Mouse (Mus musculus): ENCODE results near the gene Cnnm4. TPM values are rescaled to one million over a fixed set of nuclear protein-coding genes. Genes with fewer than 3 reads are reported as not detected.

Cnnm4 gene
- polyA plus RNA-seq, 1 experiment: 6.5 TPM

GRCm38 (mm10) chr1:36545845-36546600 is 74.6 kb downstream of the Cnnm4 start:
- H3K27ac ChIP-seq (ENCODE audit: insufficient read depth, low read length): no peak overlapping the region
- TF ChIP-seq POLR2A (IDR thresholded peaks at IDR 0.05; ENCODE audit: extremely low read depth, insufficient read depth, low read length) (no peak), CTCF (IDR thresholded peaks at IDR 0.05; ENCODE audit: extremely low read depth, insufficient read depth, low read length) (no peak)

DNA sequence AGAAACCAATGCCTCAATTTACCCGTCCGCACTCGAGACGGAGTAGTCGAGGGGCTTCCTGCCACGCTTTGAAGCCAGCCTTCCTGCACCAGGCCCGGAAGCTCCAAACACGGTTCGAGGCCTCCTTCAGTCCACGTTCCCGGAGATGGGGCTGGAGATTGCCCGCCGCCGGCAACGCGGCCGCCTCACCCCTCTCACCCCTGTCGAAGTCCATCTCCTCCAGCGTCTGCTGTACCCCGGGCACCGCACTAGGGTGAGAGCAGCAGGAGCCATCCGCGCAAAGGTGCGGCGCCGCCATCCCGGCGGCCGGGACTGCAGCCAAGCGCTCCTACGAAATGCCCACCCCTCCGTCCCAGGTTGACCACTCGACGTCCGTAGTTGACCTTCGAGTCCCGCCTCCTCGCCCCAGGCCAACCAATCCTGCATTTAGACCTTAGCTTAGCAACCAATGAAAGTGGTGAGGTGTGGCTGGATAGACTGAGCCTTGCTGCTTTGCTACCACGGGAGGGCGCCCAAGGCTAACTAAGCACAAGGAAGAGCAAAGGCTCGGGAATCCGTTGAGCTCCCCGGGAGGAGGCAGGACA is 75.6 kb downstream of the Cnnm4 start, which contains the start of gene Ankrd39:
Ankrd39 (minus strand) TSS at position 558 of the 584 bp plus-strand sequence.
- no peaks in the 10 kb centered on the region for H3K4me1 ChIP-seq (ENCODE audit: control insufficient read depth, insufficient read depth, low read length)
- no peak within 1 kb of the TSS for H3K27ac ChIP-seq (ENCODE audit: insufficient read depth, low read length)
- H3K4me3 ChIP-seq (ENCODE audit: insufficient read depth, low read length): peak within 1 kb of the TSS; percentile 67
- TF ChIP-seq POLR2A (IDR thresholded peaks at IDR 0.05; ENCODE audit: extremely low read depth, insufficient read depth, low read length) (peak; percentile 78), CTCF (IDR thresholded peaks at IDR 0.05; ENCODE audit: extremely low read depth, insufficient read depth, low read length) (peak; percentile 100)

More at GRCm38 (mm10) chr1:36545845-36546600, 74.6 kb downstream of the Cnnm4 start:
- H3K4me1 ChIP-seq (ENCODE audit: control insufficient read depth, insufficient read depth, low read length): no peaks in the 10 kb centered on the region
- peak overlapping the region; percentile 67 for H3K4me3 ChIP-seq (ENCODE audit: insufficient read depth, low read length)

DNA sequence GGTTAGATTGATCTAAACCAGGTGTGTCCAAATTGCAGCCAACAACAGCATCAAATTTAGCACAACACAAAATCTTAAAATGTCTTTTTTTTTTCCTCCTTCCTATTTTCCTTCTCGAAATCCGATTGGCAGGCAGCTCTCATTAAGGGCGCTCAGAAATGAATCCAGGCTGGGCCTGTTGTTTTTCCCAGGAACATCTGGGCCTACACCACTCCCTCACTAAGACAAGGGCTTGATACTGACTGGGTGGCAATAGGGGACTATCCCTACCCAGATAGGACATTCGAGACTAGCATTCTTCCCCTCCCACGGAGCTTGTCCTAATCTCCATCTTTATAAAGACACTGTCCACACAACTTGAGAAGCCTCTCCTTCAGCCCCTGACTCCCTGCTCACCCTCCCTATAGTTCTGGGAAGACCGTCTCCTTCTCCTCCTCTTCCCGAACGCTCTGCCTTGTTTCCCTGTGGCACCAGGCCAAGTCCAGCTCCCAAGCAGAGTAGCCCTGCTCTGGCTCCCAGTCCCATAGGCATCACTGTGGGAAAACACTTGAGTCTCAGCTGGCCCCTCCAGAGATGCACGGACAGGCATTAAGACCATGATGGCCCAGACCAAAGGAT is 76.7 kb downstream of the Cnnm4 start:
- Histone ChIP-seq H3K4me3 (ENCODE audit: insufficient read depth, low read length) (no peak overlapping the region), H3K4me1 (ENCODE audit: control insufficient read depth, insufficient read depth, low read length) (no peaks in the 10 kb centered on the region), H3K27ac (ENCODE audit: insufficient read depth, low read length) (no peak overlapping the region)
- TF ChIP-seq POLR2A (IDR thresholded peaks at IDR 0.05; ENCODE audit: extremely low read depth, insufficient read depth, low read length): no peak
- TF ChIP-seq CTCF (IDR thresholded peaks at IDR 0.05; ENCODE audit: extremely low read depth, insufficient read depth, low read length): no peak

- Histone ChIP-seq H3K27ac (ENCODE audit: insufficient read depth, low read length) (no peak overlapping the region), H3K4me1 (ENCODE audit: control insufficient read depth, insufficient read depth, low read length) (no peaks in the 10 kb centered on the region), H3K4me3 (ENCODE audit: insufficient read depth, low read length) (no peak overlapping the region)
- no peak for TF ChIP-seq CTCF (IDR thresholded peaks at IDR 0.05; ENCODE audit: extremely low read depth, insufficient read depth, low read length)
- no peak for TF ChIP-seq POLR2A (IDR thresholded peaks at IDR 0.05; ENCODE audit: extremely low read depth, insufficient read depth, low read length)
Measured at GRCm38 (mm10) chr1:36548771-36549170, 77.4 kb downstream of the Cnnm4 start.

DNA sequence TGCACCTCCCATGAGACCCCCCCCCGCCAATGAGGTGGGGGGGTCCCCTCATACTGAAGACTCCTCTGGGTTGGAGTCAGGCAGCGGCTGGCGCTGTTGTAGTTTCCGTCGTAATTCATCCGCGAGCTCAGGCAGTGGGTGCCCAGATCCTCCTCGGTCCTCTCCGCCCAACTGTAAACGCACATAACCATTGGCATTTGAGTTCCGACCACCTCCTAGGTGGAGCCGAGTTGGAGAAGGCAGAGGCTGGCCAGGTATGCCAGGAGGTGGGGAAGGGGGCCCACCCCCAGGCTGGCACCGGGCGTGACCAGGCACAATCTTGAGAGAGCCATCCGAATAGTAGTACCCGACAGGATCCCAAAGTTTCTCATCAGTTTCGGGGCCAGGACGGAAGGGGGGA is 78.1 kb downstream of the Cnnm4 start:
- TF ChIP-seq CTCF (IDR thresholded peaks at IDR 0.05; ENCODE audit: extremely low read depth, insufficient read depth, low read length) (no peak), POLR2A (IDR thresholded peaks at IDR 0.05; ENCODE audit: extremely low read depth, insufficient read depth, low read length) (no peak)
- no peaks in the 10 kb centered on the region for H3K4me1 ChIP-seq (ENCODE audit: control insufficient read depth, insufficient read depth, low read length)

DNA sequence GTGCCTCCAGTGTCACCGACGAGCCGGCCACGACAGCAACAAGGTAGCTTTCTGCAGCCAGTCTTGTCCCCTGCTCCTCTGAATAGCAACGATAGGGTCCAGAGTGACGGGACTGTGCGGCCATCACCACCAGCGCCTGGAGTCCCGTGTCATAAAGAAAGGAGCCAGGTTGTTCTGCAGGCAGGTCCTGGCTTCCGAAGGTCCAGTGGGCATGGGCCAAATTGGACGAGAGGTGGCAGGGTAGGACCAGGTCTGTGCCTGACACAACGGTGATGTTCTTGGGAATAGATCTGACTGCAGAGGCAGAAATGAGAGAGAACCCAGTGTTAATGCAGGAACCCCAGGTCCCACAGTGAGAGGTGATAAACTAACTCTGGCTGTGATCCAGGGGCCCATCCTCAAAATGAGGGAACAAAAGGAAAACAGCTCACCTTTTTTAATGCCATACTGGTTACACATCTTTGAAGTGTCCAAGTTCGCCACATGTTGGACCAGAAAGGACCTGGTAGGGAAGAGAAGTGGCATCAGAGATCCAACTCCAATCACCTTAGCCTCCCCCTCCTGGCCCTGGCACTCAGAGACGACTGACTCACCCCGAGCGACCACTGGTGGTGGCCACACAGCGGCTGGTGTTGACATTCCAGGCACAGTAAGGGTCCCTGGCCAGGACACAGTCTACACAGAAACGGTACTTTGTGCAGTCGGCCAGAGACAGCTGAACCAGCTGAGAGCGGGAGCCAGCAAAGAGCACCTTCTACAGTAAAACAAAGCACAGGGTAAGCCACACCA is 78.8 kb downstream of the Cnnm4 start:
- Histone ChIP-seq H3K27ac (ENCODE audit: insufficient read depth, low read length) (no peak overlapping the region), H3K4me1 (ENCODE audit: control insufficient read depth, insufficient read depth, low read length) (peaks cover 4% of the 10 kb centered on the region; the same call in 1 of the 2 replicates), H3K4me3 (ENCODE audit: insufficient read depth, low read length) (no peak overlapping the region)
- TF ChIP-seq CTCF (IDR thresholded peaks at IDR 0.05; ENCODE audit: extremely low read depth, insufficient read depth, low read length) (no peak), POLR2A (IDR thresholded peaks at IDR 0.05; ENCODE audit: extremely low read depth, insufficient read depth, low read length) (no peak)

More for the DNA sequence above, 78.1 kb downstream of the Cnnm4 start:
- Histone ChIP-seq H3K4me3 (ENCODE audit: insufficient read depth, low read length) (no peak overlapping the region), H3K27ac (ENCODE audit: insufficient read depth, low read length) (no peak overlapping the region)

DNA sequence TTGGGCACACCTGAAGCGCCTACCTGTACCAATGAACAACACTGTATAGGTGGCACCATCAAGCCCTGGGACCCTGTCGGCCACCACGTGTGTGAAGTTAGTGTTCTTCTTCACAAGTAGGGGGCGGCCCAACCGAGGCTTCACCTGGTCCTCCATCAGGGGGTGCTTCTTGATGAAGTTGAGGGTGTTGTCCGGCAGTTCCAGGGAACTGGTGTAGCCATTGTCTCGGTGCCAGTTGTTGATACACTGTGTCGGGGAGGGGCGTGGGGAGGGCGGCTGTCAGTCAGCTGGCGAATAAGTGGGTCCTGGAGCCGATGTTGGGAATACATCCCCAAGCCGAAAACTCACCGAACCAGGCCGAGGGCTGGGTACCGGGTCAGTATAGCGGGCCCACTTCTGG is 80.5 kb downstream of the Cnnm4 start:
- H3K4me3 ChIP-seq (ENCODE audit: insufficient read depth, low read length): no peak overlapping the region
- peaks cover 4% of the 10 kb centered on the region; the same call in 1 of the 2 replicates for H3K4me1 ChIP-seq (ENCODE audit: control insufficient read depth, insufficient read depth, low read length)
- H3K27ac ChIP-seq (ENCODE audit: insufficient read depth, low read length): no peak overlapping the region
- TF ChIP-seq CTCF (IDR thresholded peaks at IDR 0.05; ENCODE audit: extremely low read depth, insufficient read depth, low read length) (no peak), POLR2A (IDR thresholded peaks at IDR 0.05; ENCODE audit: extremely low read depth, insufficient read depth, low read length) (no peak)

GRCm38 (mm10) chr1:36552506-36552905 is 81.1 kb downstream of the Cnnm4 start:
- H3K4me1 ChIP-seq (ENCODE audit: control insufficient read depth, insufficient read depth, low read length): peaks cover 4% of the 10 kb centered on the region; the same call in 1 of the 2 replicates
- no peak overlapping the region for H3K27ac ChIP-seq (ENCODE audit: insufficient read depth, low read length)
- no peak for TF ChIP-seq CTCF (IDR thresholded peaks at IDR 0.05; ENCODE audit: extremely low read depth, insufficient read depth, low read length)
- TF ChIP-seq POLR2A (IDR thresholded peaks at IDR 0.05; ENCODE audit: extremely low read depth, insufficient read depth, low read length): no peak
- no peak overlapping the region for H3K4me3 ChIP-seq (ENCODE audit: insufficient read depth, low read length)
